Mouse (Mus musculus) kidney, embryonic 14.5 days (tissue): ENCODE results near the gene Exosc6. TPM values are rescaled to one million over a fixed set of nuclear protein-coding genes. Genes with fewer than 3 reads are reported as not detected.
A peak's percentile ranks its signal among the peaks of the same experiment; 100 is the strongest.
"Not testable (repeated sequence)": the region's sequence is repeated elsewhere in the genome, so short reads cannot be mapped to it uniquely, and the experiment has no call there.

Experiments used
- ATAC-seq: fragments of 200-750 bp; cut with Nextera tagmentation; 2 replicates; pipeline ENCODE4 v1.8.0; 2017; ENCODE audit warnings: moderate number of reproducible peaks, mild to moderate bottlenecking, moderate TSS enrichment, moderate library complexity; ENCODE audit not compliant: low FRiP score, low TSS enrichment
- H3K27ac ChIP-seq: fragments of 300-500 bp; sonication (generic); 2 replicates; pipeline ENCODE4 v1.5.1; 2014; ENCODE audit warnings: low read depth, mild to moderate bottlenecking, low read length, moderate library complexity, mixed read lengths
- H3K27me3 ChIP-seq: fragments of 300-500 bp; sonication (generic); 2 replicates; pipeline ENCODE4 v1.6.1; 2014; ENCODE audit warnings: mild to moderate bottlenecking, low read length; ENCODE audit not compliant: control insufficient read depth, insufficient read depth
- H3K36me3 ChIP-seq: fragments of 300-500 bp; sonication (generic); 2 replicates; pipeline ENCODE4 v1.6.1; 2014; ENCODE audit warnings: low read length, mixed read lengths; ENCODE audit not compliant: control insufficient read depth, insufficient read depth
- H3K4me1 ChIP-seq: fragments of 300-500 bp; sonication (generic); 2 replicates; pipeline ENCODE4 v1.6.1; 2014; ENCODE audit warnings: low read length, mixed read lengths; ENCODE audit not compliant: control insufficient read depth, insufficient read depth
- H3K4me2 ChIP-seq: fragments of 300-500 bp; sonication (generic); replicated peaks from 2 replicates; pipeline ENCODE4 v1.6.1; 2014; ENCODE audit warnings: low read depth, mild to moderate bottlenecking, low read length
- H3K4me3 ChIP-seq: fragments of 300-500 bp; sonication (generic); 2 replicates; pipeline ENCODE4 v1.5.1; 2014; ENCODE audit warnings: mild to moderate bottlenecking, low read length
- H3K9ac ChIP-seq: fragments of 300-500 bp; sonication (generic); 2 replicates; pipeline ENCODE4 v1.6.1; 2014; ENCODE audit warnings: low read depth, mild to moderate bottlenecking, low read length, moderate library complexity
- H3K9me3 ChIP-seq: fragments of 300-500 bp; sonication (generic); 2 replicates; pipeline ENCODE4 v1.6.1; 2016; ENCODE audit warnings: low read length; ENCODE audit not compliant: control insufficient read depth
- WGBS: fragments of 180-500 bp; shearing (Covaris S2); extraction: QIAGEN DNeasy Blood & Tissue Kit; methylation state at CpG from one replicate; pipeline ENCODE4 v1.1.7; 2014; 5-methylcytosine and 5-hydroxymethylcytosine counted together
- polyA plus RNA-seq: library from polyadenylated mRNA; unstranded; fragments of >200 nt; fragmentation: Nextera tagmentation; extraction: Ambion mirVana; gene quantifications from 2 replicates; pipeline ENCODE4 v1.2.1, GENCODE M21; 2014

The Exosc6 gene
- polyA plus RNA-seq, result 53.3 and 77.3 TPM in 2 replicates

- peak within 1 kb of the TSS; percentile 93 for H3K27ac ChIP-seq
- no peaks in the 10 kb centered on the region for H3K9me3 ChIP-seq
- ATAC-seq, result peak; percentile 92
- H3K27me3 ChIP-seq, result no peaks in the 10 kb centered on the region; the same call in 1 of the 2 replicates
- H3K4me3 ChIP-seq, result peak within 1 kb of the TSS; percentile 97
- peaks cover 53% of the 10 kb centered on the region for H3K36me3 ChIP-seq
- WGBS, result under 1% methylated on average over 52 of the region's 68 CpGs
- peak within 1 kb of the TSS; percentile 94 for H3K9ac ChIP-seq
- peaks cover 10% of the 10 kb centered on the region; the same call in 1 of the 2 replicates for H3K4me1 ChIP-seq
- peak within 1 kb of the TSS; percentile 91 for H3K4me2 ChIP-seq
Observed at GRCm38 (mm10) chr8:111056158-111056663, at the start of gene Exosc6. Exosc6 (plus strand) TSS chr8:111056339.

GRCm38 (mm10) chr8:111010230-111010991, 45.7 kb upstream of the Exosc6 start:
- not testable (repeated sequence) for H3K4me1 ChIP-seq, H3K27ac ChIP-seq, H3K9ac ChIP-seq, H3K27me3 ChIP-seq, H3K9me3 ChIP-seq, ATAC-seq, H3K4me3 ChIP-seq, H3K4me2 ChIP-seq
- H3K36me3 ChIP-seq, result peaks cover 21% of the 10 kb centered on the region; the same call in 1 of the 2 replicates
- WGBS, result 92% methylated on average over 9 of the region's 10 CpGs

DNA sequence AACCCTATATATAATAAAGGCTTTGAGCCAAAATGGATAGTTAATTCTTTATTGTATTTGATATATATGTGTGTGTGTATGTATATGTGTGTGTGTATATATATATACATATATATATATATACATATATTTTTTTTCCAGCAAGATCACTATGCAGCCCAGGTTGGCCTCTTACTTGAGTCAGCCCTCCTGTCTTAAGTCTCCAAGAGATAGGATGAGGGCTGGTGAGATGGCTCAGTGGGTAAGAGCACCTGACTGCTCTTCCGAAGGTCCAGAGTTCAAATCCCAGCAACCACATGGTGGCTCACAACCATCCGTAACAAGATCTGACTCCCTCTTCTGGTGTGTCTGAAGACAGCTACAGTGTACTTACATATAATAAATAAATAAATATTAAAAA, 29.5 kb upstream of the Exosc6 start:
- 100% methylated on average over 1 of the region's 2 CpGs for WGBS
- H3K4me3 ChIP-seq, H3K4me2 ChIP-seq, H3K27me3 ChIP-seq, ATAC-seq, H3K27ac ChIP-seq, H3K4me1 ChIP-seq, H3K9me3 ChIP-seq, H3K9ac ChIP-seq, H3K36me3 ChIP-seq: not testable (repeated sequence)

- H3K9me3 ChIP-seq, result no peaks in the 10 kb centered on the region
- H3K4me2 ChIP-seq, result peak overlapping the region; percentile 58
- H3K4me1 ChIP-seq, result no peaks in the 10 kb centered on the region
- H3K4me3 ChIP-seq, result peak overlapping the region; percentile 58
- peak overlapping the region; percentile 44; the same call in 1 of the 2 replicates for H3K27ac ChIP-seq
- peaks cover 3% of the 10 kb centered on the region; the same call in 1 of the 2 replicates for H3K27me3 ChIP-seq
- ATAC-seq, result peak; percentile 94
- under 1% methylated on average over 31 of the region's 31 CpGs for WGBS
- H3K36me3 ChIP-seq, result no peaks in the 10 kb centered on the region
- H3K9ac ChIP-seq, result peak overlapping the region; percentile 63
Observed at GRCm38 (mm10) chr8:111027391-111027937, 28.7 kb upstream of the Exosc6 start.

- H3K27ac ChIP-seq, result no peak overlapping the region
- H3K27me3 ChIP-seq, result peaks cover 3% of the 10 kb centered on the region; the same call in 1 of the 2 replicates
- no peak overlapping the region for H3K4me2 ChIP-seq
- WGBS, result 53% methylated on average over 4 of the region's 4 CpGs
- no peaks in the 10 kb centered on the region for H3K36me3 ChIP-seq
- H3K9ac ChIP-seq, result no peak overlapping the region
- H3K9me3 ChIP-seq, result no peaks in the 10 kb centered on the region
- no peak for ATAC-seq
- peaks cover 3% of the 10 kb centered on the region; the same call in 1 of the 2 replicates for H3K4me1 ChIP-seq
- no peak overlapping the region for H3K4me3 ChIP-seq
Observed at GRCm38 (mm10) chr8:111029589-111029988, 26.6 kb upstream of the Exosc6 start.

GRCm38 (mm10) chr8:111030045-111030444, 26.1 kb upstream of the Exosc6 start:
- no peaks in the 10 kb centered on the region for H3K36me3 ChIP-seq
- H3K9me3 ChIP-seq, result no peaks in the 10 kb centered on the region
- no peak overlapping the region for H3K4me3 ChIP-seq
- no peak overlapping the region for H3K4me2 ChIP-seq
- H3K27ac ChIP-seq, result no peak overlapping the region
- H3K4me1 ChIP-seq, result peaks cover 8% of the 10 kb centered on the region; the same call in 1 of the 2 replicates
- peaks cover 3% of the 10 kb centered on the region; the same call in 1 of the 2 replicates for H3K27me3 ChIP-seq
- ATAC-seq, result no peak
- no peak overlapping the region for H3K9ac ChIP-seq
- 78% methylated on average over 6 of the region's 6 CpGs for WGBS

GRCm38 (mm10) chr8:111031572-111031971, 24.6 kb upstream of the Exosc6 start, which contains the start of gene Ddx19b:
Ddx19b (minus strand) TSS chr8:111031751.
- Histone ChIP-seq H3K27me3 (peaks cover 3% of the 10 kb centered on the region; the same call in 1 of the 2 replicates), H3K9me3 (no peaks in the 10 kb centered on the region), H3K9ac (no peak within 1 kb of the TSS), H3K4me1 (peaks cover 17% of the 10 kb centered on the region), H3K27ac (no peak within 1 kb of the TSS), H3K4me2 (no peak within 1 kb of the TSS), H3K4me3 (no peak within 1 kb of the TSS), H3K36me3 (peaks cover 6% of the 10 kb centered on the region)
- ATAC-seq, result no peak
- WGBS, result 95% methylated on average over 19 of the region's 19 CpGs

- Histone ChIP-seq H3K4me3 (peak within 1 kb of the TSS; percentile 68), H3K4me2 (peak within 1 kb of the TSS; percentile 76), H3K9me3 (no peaks in the 10 kb centered on the region), H3K9ac (peak within 1 kb of the TSS; percentile 74), H3K4me1 (peaks cover 17% of the 10 kb centered on the region), H3K36me3 (peaks cover 17% of the 10 kb centered on the region), H3K27me3 (peaks cover 3% of the 10 kb centered on the region; the same call in 1 of the 2 replicates), H3K27ac (peak within 1 kb of the TSS; percentile 72)
- 97% methylated on average over 7 of the region's 7 CpGs for WGBS
- ATAC-seq, result no peak
Observed at GRCm38 (mm10) chr8:111032916-111033315, 23.2 kb upstream of the Exosc6 start, which contains the start of gene Aars. Aars (plus strand) TSS chr8:111033144.
